Mouse (Mus musculus) kidney, embryonic 14.5 days (tissue): ENCODE data around the gene Nid1. TPM values are rescaled to one million over a fixed set of nuclear protein-coding genes. Genes with fewer than 3 reads are reported as not detected.
A peak's percentile ranks its signal among the peaks of the same experiment; 100 is the strongest.

Experiments used
- ATAC-seq: fragments of 200-750 bp; cut with Nextera tagmentation; 2 replicates; pipeline ENCODE4 v1.8.0; 2017; ENCODE audit warnings: moderate number of reproducible peaks, mild to moderate bottlenecking, moderate TSS enrichment, moderate library complexity; ENCODE audit not compliant: low FRiP score, low TSS enrichment
- H3K27ac ChIP-seq: fragments of 300-500 bp; sonication (generic); 2 replicates; pipeline ENCODE4 v1.5.1; 2014; ENCODE audit warnings: low read depth, mild to moderate bottlenecking, low read length, moderate library complexity, mixed read lengths
- H3K27me3 ChIP-seq: fragments of 300-500 bp; sonication (generic); 2 replicates; pipeline ENCODE4 v1.6.1; 2014; ENCODE audit warnings: mild to moderate bottlenecking, low read length; ENCODE audit not compliant: control insufficient read depth, insufficient read depth
- H3K36me3 ChIP-seq: fragments of 300-500 bp; sonication (generic); 2 replicates; pipeline ENCODE4 v1.6.1; 2014; ENCODE audit warnings: low read length, mixed read lengths; ENCODE audit not compliant: control insufficient read depth, insufficient read depth
- H3K4me1 ChIP-seq: fragments of 300-500 bp; sonication (generic); 2 replicates; pipeline ENCODE4 v1.6.1; 2014; ENCODE audit warnings: low read length, mixed read lengths; ENCODE audit not compliant: control insufficient read depth, insufficient read depth
- H3K4me2 ChIP-seq: fragments of 300-500 bp; sonication (generic); replicated peaks from 2 replicates; pipeline ENCODE4 v1.6.1; 2014; ENCODE audit warnings: low read depth, mild to moderate bottlenecking, low read length
- H3K4me3 ChIP-seq: fragments of 300-500 bp; sonication (generic); 2 replicates; pipeline ENCODE4 v1.5.1; 2014; ENCODE audit warnings: mild to moderate bottlenecking, low read length
- H3K9ac ChIP-seq: fragments of 300-500 bp; sonication (generic); 2 replicates; pipeline ENCODE4 v1.6.1; 2014; ENCODE audit warnings: low read depth, mild to moderate bottlenecking, low read length, moderate library complexity
- H3K9me3 ChIP-seq: fragments of 300-500 bp; sonication (generic); 2 replicates; pipeline ENCODE4 v1.6.1; 2016; ENCODE audit warnings: low read length; ENCODE audit not compliant: control insufficient read depth
- WGBS: fragments of 180-500 bp; shearing (Covaris S2); extraction: QIAGEN DNeasy Blood & Tissue Kit; methylation state at CpG from one replicate; pipeline ENCODE4 v1.1.7; 2014; 5-methylcytosine and 5-hydroxymethylcytosine counted together
- polyA plus RNA-seq: library from polyadenylated mRNA; unstranded; fragments of >200 nt; fragmentation: Nextera tagmentation; extraction: Ambion mirVana; gene quantifications from 2 replicates; pipeline ENCODE4 v1.2.1, GENCODE M21; 2014

The Nid1 gene
- polyA plus RNA-seq, 1 experiment from 2014 or later = 96.1 TPM

DNA sequence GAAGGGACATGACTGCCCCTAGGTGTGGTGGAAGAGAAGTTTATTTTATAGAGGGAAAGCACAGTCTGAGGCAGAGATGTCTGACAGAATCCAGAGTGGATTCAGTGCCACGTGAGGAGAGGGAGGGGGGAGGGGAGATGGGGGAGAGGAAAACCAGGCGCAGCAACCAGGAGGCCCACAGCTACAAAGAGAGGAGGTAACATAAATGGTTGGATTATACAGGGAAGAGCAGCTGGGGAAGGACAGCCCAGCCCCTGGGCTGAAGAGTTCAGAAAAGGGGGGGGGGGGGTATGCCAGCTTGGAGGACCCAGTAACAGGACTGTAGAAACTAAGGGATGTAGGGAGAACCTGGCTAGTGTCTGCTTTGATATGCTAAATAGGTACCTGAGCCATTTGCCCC is 42.6 kb downstream of the Nid1 start:
- Histone ChIP-seq H3K4me2 (no peak overlapping the region), H3K27ac (no peak overlapping the region), H3K9ac (no peak overlapping the region), H3K27me3 (no peaks in the 10 kb centered on the region), H3K36me3 (peaks cover 24% of the 10 kb centered on the region; the same call in 1 of the 2 replicates), H3K4me3 (no peak overlapping the region), H3K4me1 (no peaks in the 10 kb centered on the region), H3K9me3 (no peaks in the 10 kb centered on the region)
- ATAC-seq = no peak
- 15% methylated on average over 2 of the region's 2 CpGs for WGBS

DNA sequence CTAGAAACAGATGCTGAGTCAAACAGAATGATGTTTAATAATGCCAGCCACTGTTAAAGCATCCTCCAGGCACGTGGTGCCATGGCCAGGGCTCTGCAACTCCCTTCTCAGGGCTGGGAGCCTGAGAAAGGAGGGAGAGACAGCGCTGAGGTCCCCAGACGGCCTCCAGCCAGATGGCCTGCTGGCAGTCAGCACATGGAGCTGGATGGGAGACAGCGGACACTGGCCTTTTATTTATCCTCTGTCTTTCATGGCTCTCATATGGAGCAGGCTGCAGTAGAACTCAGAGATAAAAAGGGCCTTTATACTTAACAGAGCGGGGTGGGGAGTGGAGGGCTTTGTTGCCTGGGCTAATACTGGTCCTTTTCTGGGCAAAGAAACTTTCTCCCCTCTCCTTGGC is 43.7 kb downstream of the Nid1 start:
- no peak overlapping the region for H3K9ac ChIP-seq
- H3K4me2 ChIP-seq = no peak overlapping the region
- no peaks in the 10 kb centered on the region for H3K27me3 ChIP-seq
- no peaks in the 10 kb centered on the region for H3K9me3 ChIP-seq
- no peak overlapping the region for H3K27ac ChIP-seq
- no peak for ATAC-seq
- 61% methylated on average over 5 of the region's 5 CpGs for WGBS
- H3K36me3 ChIP-seq = peaks cover 24% of the 10 kb centered on the region; the same call in 1 of the 2 replicates
- no peak overlapping the region for H3K4me3 ChIP-seq
- H3K4me1 ChIP-seq = no peaks in the 10 kb centered on the region

DNA sequence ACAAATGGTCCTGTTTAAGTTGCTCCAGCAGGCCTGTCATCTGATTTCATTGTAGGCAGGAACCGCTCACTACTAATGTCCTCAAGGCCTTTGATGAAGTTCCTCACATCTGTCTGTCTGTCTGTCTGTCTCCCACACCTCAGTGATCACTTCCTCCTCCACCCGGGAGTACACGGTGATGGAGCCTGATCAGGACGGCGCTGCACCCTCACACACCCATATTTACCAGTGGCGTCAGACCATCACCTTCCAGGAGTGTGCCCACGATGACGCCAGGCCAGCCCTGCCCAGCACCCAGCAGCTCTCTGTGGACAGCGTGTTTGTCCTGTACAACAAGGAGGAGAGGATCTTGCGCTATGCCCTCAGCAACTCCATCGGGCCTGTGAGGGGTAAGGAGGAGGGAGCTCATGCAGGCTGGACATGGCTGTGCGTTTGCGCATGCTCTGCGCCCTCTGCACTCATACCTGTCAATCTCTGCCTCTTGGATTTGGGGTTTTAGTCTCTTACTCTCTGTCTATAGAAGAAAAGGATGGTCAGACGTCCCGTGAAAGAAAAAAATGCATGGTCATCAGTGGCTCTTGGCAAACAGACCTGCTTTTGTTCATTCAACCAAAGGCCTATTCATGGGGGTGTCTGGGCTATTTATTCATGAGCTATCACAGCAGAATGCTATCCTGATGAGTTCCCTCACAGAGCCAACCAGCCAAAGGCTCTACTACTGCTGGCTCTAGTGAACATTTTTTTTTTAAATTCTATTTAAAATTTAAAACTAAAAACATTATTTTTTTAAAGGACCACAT is 44.7 kb downstream of the Nid1 start:
- Histone ChIP-seq H3K9me3 (no peaks in the 10 kb centered on the region), H3K27ac (no peak overlapping the region), H3K4me3 (no peak overlapping the region), H3K4me2 (no peak overlapping the region), H3K36me3 (peaks cover 29% of the 10 kb centered on the region), H3K9ac (no peak overlapping the region), H3K4me1 (no peaks in the 10 kb centered on the region), H3K27me3 (no peaks in the 10 kb centered on the region)
- ATAC-seq = no peak
- WGBS = 87% methylated on average over 16 of the region's 16 CpGs

DNA sequence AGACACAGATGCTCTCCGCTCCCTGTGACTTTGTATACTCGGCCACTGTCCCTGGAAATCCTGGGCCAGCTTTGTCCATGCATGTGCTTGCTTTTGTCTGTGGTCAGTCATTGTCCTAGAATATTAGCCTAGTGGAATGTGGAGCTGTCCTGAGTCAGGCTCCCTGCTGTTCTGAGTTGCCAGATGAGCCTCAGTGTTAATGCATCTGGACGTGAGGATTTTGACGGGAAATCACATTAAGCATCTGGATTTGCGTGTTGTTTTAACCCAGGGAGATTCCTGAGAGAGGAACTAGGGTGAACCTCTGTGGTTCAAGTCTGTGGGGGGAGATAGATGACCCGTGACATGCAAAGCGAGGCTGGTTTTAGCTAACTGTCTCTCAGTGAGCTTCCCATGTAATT is 47.0 kb downstream of the Nid1 start:
- Histone ChIP-seq H3K27me3 (no peaks in the 10 kb centered on the region), H3K4me2 (no peak overlapping the region), H3K9me3 (no peaks in the 10 kb centered on the region), H3K27ac (no peak overlapping the region), H3K4me1 (no peaks in the 10 kb centered on the region), H3K9ac (no peak overlapping the region), H3K4me3 (no peak overlapping the region), H3K36me3 (peaks cover 25% of the 10 kb centered on the region)
- 38% methylated on average over 7 of the region's 7 CpGs for WGBS
- no peak for ATAC-seq

DNA sequence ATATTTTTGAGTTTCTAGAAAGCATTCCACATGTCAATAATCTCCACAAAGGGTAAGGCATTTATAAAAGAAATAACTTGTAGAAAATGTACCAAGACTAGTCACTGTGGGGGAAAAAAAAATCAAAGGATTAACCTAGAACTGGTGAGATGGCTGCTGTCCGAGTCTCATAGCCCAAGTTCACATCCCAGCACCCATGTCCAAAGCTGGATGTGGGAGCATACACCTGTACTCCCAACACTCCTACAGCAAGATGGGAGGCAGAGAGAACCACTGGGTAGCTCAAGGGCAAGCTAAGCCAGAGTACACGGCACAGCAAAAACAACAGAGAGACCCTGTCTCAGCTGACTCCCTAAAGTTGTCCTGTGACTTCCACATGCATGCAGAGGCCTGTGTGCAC is 47.5 kb downstream of the Nid1 start:
- Histone ChIP-seq H3K9ac (no peak overlapping the region), H3K4me1 (no peaks in the 10 kb centered on the region), H3K27me3 (no peaks in the 10 kb centered on the region), H3K4me3 (no peak overlapping the region), H3K27ac (no peak overlapping the region), H3K36me3 (peaks cover 25% of the 10 kb centered on the region), H3K4me2 (no peak overlapping the region), H3K9me3 (no peaks in the 10 kb centered on the region)
- no peak for ATAC-seq
- 74% methylated on average over 2 of the region's 2 CpGs for WGBS

DNA sequence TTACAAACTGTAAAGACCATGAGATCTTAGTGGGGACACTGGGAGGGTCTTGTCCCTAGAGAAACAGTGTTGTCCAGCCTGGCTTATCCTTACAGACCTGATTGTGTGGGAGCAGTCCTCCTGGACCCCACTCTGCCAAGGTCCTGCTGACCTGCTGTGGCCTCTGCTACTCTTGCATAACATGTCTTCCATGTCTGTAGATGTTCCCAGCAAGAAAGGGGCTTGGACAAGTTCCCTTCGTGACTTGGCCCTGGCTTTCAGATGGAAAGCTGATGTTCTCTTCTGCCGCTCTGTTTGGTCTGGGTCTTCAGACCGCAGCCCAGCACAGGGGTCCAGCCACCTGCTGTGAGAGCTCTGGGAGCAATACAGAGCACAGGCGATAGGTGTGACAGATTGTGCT is 48.3 kb downstream of the Nid1 start:
- Histone ChIP-seq H3K4me1 (no peaks in the 10 kb centered on the region), H3K4me2 (no peak overlapping the region), H3K27me3 (no peaks in the 10 kb centered on the region), H3K9ac (no peak overlapping the region), H3K27ac (no peak overlapping the region), H3K9me3 (no peaks in the 10 kb centered on the region), H3K36me3 (peaks cover 28% of the 10 kb centered on the region), H3K4me3 (no peak overlapping the region)
- WGBS = 89% methylated on average over 4 of the region's 4 CpGs
- ATAC-seq = no peak

DNA sequence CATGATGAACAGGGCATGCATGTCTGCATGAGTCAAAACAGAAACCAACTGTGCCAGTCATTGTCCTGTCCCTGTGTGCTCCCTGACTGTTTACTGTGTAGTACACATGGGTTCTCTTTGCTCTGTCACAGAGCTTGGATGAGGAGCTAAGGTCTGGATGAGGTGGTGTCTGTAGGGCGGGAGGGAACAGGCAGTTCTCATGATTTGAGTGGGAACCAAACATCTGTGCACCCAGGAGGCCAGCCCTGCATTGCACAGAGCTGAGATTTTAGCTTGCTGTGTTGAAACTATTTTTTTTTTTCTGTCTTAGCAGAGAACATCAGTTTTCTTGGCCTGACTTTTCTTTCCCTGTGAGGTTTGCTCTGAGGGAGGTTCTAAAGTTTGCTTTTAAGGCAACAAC is 50.5 kb downstream of the Nid1 start:
- ATAC-seq = no peak
- 86% methylated on average over 1 of the region's 1 CpGs for WGBS
- Histone ChIP-seq H3K4me3 (no peak overlapping the region), H3K27me3 (no peaks in the 10 kb centered on the region), H3K9me3 (no peaks in the 10 kb centered on the region), H3K36me3 (peaks cover 21% of the 10 kb centered on the region), H3K4me2 (no peak overlapping the region), H3K4me1 (0 out of 2 replicates have a peak, but pooled peaks cover 6% of the 10 kb centered on the region), H3K9ac (no peak overlapping the region), H3K27ac (no peak overlapping the region)

DNA sequence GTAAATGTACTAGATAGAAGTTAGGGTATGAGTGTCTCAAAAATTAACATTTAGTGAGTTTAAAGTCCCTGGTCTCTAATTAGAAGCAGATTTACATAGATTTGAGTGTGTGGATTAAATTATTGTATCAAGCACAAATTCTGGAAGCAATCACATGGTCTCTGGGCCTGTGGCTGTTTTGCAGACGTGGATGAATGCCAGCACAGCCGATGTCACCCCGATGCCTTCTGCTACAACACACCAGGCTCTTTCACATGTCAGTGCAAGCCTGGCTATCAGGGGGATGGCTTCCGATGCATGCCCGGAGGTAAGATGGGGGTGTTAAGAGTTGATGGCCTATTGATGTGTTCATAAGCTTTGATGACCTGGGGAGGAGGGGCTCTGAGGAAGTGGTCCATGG is 52.5 kb downstream of the Nid1 start:
- Histone ChIP-seq H3K4me3 (no peak overlapping the region), H3K4me1 (0 out of 2 replicates have a peak, but pooled peaks cover 6% of the 10 kb centered on the region), H3K4me2 (no peak overlapping the region), H3K27ac (no peak overlapping the region), H3K9me3 (no peaks in the 10 kb centered on the region), H3K9ac (no peak overlapping the region), H3K36me3 (peaks cover 14% of the 10 kb centered on the region), H3K27me3 (no peaks in the 10 kb centered on the region)
- 61% methylated on average over 5 of the region's 5 CpGs for WGBS
- ATAC-seq = no peak

DNA sequence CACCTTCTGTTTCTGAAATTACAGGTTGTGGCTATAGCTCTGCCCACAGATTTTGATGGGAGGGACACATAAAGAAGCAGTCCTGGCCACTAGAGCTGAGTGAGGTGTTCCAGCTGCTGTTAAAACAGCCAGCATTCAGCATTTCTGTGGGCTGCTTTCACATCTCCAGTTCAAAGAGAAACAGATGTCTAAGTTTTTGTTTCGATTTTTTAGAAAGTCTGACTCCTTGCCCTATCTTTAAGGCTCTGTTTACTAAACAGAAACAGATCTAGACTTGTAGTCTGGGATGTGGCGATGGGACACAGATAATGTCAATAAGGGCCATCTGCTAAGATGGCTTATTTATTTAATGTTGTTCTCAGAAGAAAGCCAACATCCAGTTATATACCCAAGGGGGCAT is 54.8 kb downstream of the Nid1 start:
- H3K9ac ChIP-seq = no peak overlapping the region
- H3K27me3 ChIP-seq = no peaks in the 10 kb centered on the region
- H3K9me3 ChIP-seq = no peaks in the 10 kb centered on the region
- no peak overlapping the region for H3K4me2 ChIP-seq
- 0 out of 2 replicates have a peak, but pooled peaks cover 6% of the 10 kb centered on the region for H3K4me1 ChIP-seq
- H3K27ac ChIP-seq = peak overlapping the region; percentile 65; the same call in 1 of the 2 replicates
- peaks cover 11% of the 10 kb centered on the region; the same call in 1 of the 2 replicates for H3K36me3 ChIP-seq
- 33% methylated on average over 2 of the region's 2 CpGs for WGBS
- ATAC-seq = peak; percentile 85
- no peak overlapping the region for H3K4me3 ChIP-seq
